Mouse (Mus musculus) lung, postnatal 25 days (tissue): Measurements from ENCODE around the gene Gpn2.
A peak's percentile ranks its signal among the peaks of the same experiment; 100 is the strongest.

Experiments used
- DNase-seq: peaks from one replicate; pipeline ENCODE4 v3.0.0; 2022; ENCODE audit warnings: low spot score

The Gpn2 gene

DNA sequence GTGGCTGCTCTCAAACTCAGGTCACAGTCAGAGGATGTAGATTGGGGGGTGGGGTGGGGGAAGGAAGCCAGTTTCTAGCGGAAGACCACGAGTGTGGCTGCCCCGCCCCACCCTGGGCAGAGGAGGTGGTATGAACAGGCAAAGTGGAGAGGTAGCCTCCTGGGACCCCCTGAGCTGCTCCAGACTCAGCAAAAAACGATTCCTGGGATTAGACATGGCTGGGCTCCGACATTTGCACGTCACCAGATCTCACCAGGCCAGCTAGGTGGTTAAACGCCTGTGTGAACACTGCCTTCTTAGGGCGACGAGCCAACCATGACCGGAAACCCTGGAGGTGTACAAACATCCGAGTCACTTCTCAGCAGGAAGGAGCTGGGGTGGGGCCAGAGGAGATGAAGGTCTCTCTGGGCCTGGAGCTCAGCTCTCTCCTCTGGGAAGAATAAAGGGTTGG is 41.5 kb downstream of the Gpn2 start:
- peak; percentile 86 for DNase-seq

DNA sequence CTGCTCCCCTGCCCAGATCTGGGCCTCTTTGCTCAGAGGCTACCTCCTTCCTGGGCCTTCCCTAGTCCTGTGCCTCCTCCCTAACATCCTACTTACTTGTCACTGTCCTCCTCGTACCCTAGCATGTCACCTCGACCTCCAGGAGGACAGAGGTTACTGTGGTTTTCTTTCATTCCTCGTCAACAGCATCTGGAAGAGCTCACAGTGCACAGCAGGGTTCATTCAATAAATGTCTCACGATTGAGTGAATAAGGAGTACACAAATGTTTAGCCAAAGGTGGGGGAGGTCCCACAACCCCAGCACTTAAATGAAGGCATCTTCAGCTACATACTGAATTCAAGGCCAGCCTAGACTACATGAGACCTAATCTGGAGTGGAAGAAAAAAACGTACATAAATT is 42.1 kb downstream of the Gpn2 start:
- no peak for DNase-seq

- DNase-seq, result no peak
These were observed 42.5 kb downstream of the Gpn2 start for GRCm38 (mm10) chr4:133626621-133627020.

GRCm38 (mm10) chr4:133627039-133627438 is 42.9 kb downstream of the Gpn2 start:
- DNase-seq, result no peak

DNA sequence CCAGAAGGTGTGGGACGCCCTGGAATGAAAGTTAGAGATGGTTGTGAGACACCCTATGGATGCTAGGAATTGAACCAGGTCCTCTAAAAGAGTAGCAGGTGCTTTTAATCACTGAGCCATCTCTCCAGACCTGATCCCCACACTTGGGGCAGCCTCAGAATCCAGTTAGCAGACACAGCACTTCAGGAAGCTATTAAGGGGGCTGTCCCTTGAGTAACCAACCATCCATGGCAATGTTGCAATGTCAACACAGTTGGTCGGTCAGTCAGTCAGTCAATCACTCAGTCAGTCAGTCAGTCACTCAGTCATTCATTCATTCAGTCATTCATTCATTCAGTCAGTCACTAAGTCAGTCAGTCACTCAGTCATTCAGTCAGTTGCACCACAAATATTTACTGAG is 44.4 kb downstream of the Gpn2 start:
- DNase-seq, result no peak

DNA sequence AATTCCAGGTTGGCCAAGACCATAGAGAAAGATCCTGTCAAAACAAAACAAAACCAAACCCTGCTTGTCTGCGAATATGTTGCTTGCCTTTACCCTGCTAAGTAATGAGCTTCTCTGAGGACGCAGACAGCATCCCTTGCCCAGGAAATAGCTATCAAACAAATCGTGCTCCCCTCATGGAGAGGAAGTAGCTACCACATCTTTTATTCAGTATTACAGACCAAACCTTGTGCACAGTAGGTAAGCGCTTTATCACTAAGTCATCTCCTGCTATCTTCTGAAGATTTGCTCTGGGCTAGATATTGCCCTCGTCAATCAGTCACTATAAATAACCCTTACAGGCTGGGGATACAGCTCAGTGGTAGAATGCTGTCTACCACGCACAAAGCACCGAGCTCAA is 45.0 kb downstream of the Gpn2 start:
- no peak for DNase-seq

GRCm38 (mm10) chr4:133630326-133630920 is 46.3 kb downstream of the Gpn2 start:
- no peak for DNase-seq

DNA sequence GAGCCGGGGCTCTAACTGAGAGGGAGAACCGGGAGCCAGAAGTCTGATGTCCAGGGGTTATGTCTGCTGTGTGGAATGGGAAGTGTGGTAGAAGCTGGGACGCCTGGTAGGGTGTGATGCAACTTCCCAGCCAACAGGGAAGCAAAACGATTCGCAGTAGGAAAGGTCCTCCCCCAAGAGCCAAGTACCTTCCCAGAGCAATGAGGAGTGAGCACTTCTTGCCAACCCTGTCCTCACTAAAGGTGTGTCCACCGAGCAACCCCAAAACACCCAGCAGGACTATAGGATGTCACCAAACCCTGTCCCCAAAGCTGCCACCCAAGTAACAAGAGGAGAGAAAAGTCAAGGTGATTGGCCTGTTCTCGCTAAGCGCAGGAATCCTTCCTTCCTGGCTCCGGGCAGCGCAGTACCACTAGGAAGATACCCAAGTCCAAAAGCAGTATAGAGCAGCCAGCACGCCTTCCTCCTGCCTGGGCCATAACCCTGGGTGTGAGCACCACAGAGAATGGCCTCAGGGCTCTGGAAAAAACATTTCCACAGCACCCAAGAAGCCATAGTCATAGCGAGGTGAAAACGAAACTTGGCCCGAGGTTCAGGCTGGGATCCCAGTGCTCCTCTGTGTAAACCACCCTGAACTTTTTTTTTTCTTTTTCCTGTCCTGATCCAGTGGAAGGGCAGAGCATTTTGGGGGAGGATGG is 47.1 kb downstream of the Gpn2 start:
- DNase-seq, result peak; percentile 64

- peak; percentile 58 for DNase-seq
These were observed 47.7 kb downstream of the Gpn2 start for GRCm38 (mm10) chr4:133631769-133632411.

GRCm38 (mm10) chr4:133632483-133633327 is 48.5 kb downstream of the Gpn2 start:
- no peak for DNase-seq

DNA sequence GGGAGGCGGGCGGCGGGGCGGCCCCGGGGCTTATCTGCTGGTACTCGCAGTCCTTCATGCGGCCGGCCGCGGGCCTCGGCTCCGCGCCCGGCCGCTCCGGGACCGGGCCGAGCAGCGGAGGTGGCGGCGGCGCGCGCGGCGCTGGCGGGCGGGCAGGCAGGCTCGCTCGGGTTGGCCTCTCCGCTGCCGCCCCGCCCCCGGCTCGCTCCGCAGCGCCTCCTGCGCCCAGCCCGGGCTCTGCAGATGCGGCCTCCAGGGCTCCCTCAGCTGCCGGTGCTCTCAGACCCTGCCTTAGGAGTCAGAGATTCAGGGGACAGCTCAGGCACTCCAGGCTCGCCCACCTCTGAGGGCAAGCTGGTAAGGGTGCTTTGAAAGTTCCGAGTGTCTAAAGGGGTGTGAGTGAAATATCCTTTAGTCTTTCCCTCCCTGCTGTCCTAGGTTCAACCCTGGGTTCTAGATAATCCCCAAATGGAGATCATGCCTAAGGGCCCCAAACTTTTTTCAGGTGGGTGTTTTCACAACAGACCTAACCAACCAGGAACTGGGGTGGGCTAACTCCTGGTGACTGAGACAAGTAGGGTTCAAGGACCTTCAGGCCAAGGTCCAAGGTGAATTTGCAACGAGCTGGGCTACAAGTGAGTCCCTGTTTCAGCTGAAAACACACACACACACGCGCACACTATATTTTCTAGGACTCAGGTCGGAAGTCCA is 49.3 kb downstream of the Gpn2 start:
- peak; percentile 91 for DNase-seq

GRCm38 (mm10) chr4:133634043-133634410 is 49.9 kb downstream of the Gpn2 start:
- no peak for DNase-seq
